Mouse (Mus musculus): Measurements from ENCODE around the gene Ralgps1. TPM values are rescaled to one million over a fixed set of nuclear protein-coding genes. Genes with fewer than 3 reads are reported as not detected.

The Ralgps1 gene
- total and polyA plus RNA-seq, 3 experiments = 0.62 to 2.1 (median 1.5) TPM

DNA sequence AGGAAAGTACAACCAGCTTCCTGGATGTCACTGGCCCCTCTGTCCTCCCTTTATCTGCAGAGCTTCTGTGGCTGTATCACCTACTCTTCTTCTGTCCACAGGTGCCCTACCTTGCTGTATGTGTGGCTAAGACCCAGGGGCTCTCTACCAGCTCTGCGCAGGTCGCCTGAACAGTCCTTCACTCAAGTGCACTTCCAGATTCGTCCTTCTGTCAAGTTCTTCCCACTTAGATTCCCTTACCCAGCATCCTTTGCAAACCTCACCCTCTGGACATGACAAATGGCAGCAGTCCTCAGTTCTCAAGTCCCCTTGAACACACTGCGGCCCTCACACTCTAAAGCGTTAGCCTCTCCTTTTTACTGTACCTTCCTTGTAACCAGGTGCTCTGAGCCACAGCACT lies 89.5 kb downstream of the Ralgps1 start:
- TF ChIP-seq USF2 (conservative IDR thresholded peaks at IDR 0.05; ENCODE audit: low read depth, low read length) (no peak), USF1 (IDR thresholded peaks at IDR 0.05; ENCODE audit: low read depth, low read length) (no peak), PAX5 (IDR thresholded peaks at IDR 0.05; ENCODE audit: low read length) (no peak), CHD1 (IDR thresholded peaks at IDR 0.05; ENCODE audit: low read depth, low read length) (no peak), MAFK (IDR thresholded peaks at IDR 0.05; ENCODE audit: insufficient replicate concordance, low read length) (no peak), BHLHE40 (IDR thresholded peaks at IDR 0.05; ENCODE audit: low read depth, low read length) (no peak), CHD2 (IDR thresholded peaks at IDR 0.05; ENCODE audit: low read length) (no peak)
- H3K9me3 ChIP-seq (replicated peaks; ENCODE audit: low read length) = no peaks in the 10 kb centered on the region
- no peaks in the 10 kb centered on the region for H3K4me1 ChIP-seq (ENCODE audit: control insufficient read depth in 1 of 2, insufficient read depth in 2 of 2)
- dilution Hi-C loops (cut with MboI; ENCODE audit: extremely low pct_ligation_motif_present, extremely low pct_unique_long_range_greater_than_20kb, low sequenced_read_pairs) = no loop called here
- no peak overlapping the region for H3K4me3 ChIP-seq (replicated peaks in 1 of 3; ENCODE audit: low read depth in 2 of 3, low read length in 2 of 3, poor library complexity in 1 of 3)
- DNase-seq (ENCODE audit: extremely low read depth) = no peak
- H3K27me3 ChIP-seq (replicated peaks) = no peaks in the 10 kb centered on the region
- H3K27ac ChIP-seq (ENCODE audit: insufficient read depth, low read depth) = no peak overlapping the region
- H3K4me2 ChIP-seq (ENCODE audit: insufficient read depth, low read depth, poor library complexity, severe bottlenecking) = no peak overlapping the region
- peaks cover 0 to 8% of the 10 kb centered on the region in 2 experiments for H3K36me3 ChIP-seq (replicated peaks in 1 of 2; ENCODE audit: control insufficient read depth in 1 of 2, insufficient read depth in 1 of 2, low read length in 1 of 2)
- H3K9ac ChIP-seq (ENCODE audit: insufficient read depth, low read depth) = no peak overlapping the region
- in situ Hi-C loops (cut with MboI; ENCODE audit: low pct_ligation_motif_present, low pct_unique_long_range_greater_than_20kb, low sequenced_read_pairs) = no loop called here
- no peaks in the 10 kb centered on the region for H3K79me2 ChIP-seq (replicated peaks; ENCODE audit: control insufficient read depth, extremely low read depth, insufficient read depth, poor library complexity, severe bottlenecking)

DNA sequence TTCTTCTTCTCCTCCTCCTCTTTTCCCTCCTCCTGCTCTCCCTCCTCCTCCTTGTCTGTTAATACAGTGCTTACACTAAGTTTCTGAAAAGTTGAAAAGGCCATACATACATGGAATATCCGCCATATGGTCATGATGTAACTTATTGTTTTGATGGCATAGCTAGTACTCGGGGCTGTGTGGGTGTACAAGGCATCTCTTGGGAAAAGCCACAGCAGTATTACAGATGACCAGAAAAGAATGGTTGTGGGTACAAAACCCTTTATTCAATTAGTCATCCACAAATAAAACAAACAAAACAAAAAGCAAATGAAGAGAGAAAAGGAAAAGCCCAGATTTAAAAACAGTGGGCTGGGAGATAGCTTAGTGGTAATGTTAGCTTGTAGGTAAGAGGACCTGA lies 90.8 kb downstream of the Ralgps1 start:
- dilution Hi-C loops (cut with MboI; ENCODE audit: extremely low pct_ligation_motif_present, extremely low pct_unique_long_range_greater_than_20kb, low sequenced_read_pairs) (no loop called here), in situ Hi-C loops (cut with MboI; ENCODE audit: low pct_ligation_motif_present, low pct_unique_long_range_greater_than_20kb, low sequenced_read_pairs) (no loop called here)
- H3K9ac ChIP-seq (ENCODE audit: insufficient read depth, low read depth) = no peak overlapping the region
- H3K4me1 ChIP-seq (ENCODE audit: control insufficient read depth in 1 of 2, insufficient read depth in 2 of 2) = no peaks in the 10 kb centered on the region
- TF ChIP-seq KAT2A (IDR thresholded peaks at IDR 0.05; ENCODE audit: insufficient replicate concordance, low read length) (no peak), MAZ (IDR thresholded peaks at IDR 0.05; ENCODE audit: low read depth, low read length) (no peak), ZC3H11A (IDR thresholded peaks at IDR 0.05; ENCODE audit: low read depth, low read length) (no peak), ZNF384 (IDR thresholded peaks at IDR 0.05; ENCODE audit: low read depth, low read length) (no peak), ZKSCAN1 (IDR thresholded peaks at IDR 0.05; ENCODE audit: borderline replicate concordance, low read depth, low read length) (no peak), TBP (conservative IDR thresholded peaks at IDR 0.05; ENCODE audit: low read depth, low read length) (no peak), JUN (IDR thresholded peaks at IDR 0.05; ENCODE audit: insufficient read depth, low read depth, low read length) (no peak), NELFE (IDR thresholded peaks at IDR 0.05; ENCODE audit: low read depth, low read length) (no peak), HCFC1 (IDR thresholded peaks at IDR 0.05; ENCODE audit: low read depth, low read length) (no peak), SIN3A (IDR thresholded peaks at IDR 0.05; ENCODE audit: low read length) (no peak), POLR2A (IDR thresholded peaks at IDR 0.05; ENCODE audit: low read depth, low read length) (no peak), IRF4 (IDR thresholded peaks at IDR 0.05; ENCODE audit: low read depth, low read length) (no peak), NRF1 (IDR thresholded peaks at IDR 0.05; ENCODE audit: low read depth, low read length) (no peak), ETS1 (conservative IDR thresholded peaks at IDR 0.05; ENCODE audit: low read depth, low read length) (no peak), PAX5 (IDR thresholded peaks at IDR 0.05; ENCODE audit: low read length) (no peak), TCF12 (IDR thresholded peaks at IDR 0.05; ENCODE audit: low read depth, low read length) (no peak), UBTF (IDR thresholded peaks at IDR 0.05; ENCODE audit: low read depth, low read length) (no peak), POLR2AphosphoS2 (IDR thresholded peaks at IDR 0.05; ENCODE audit: low read depth, low read length) (no peak), MAX (IDR thresholded peaks at IDR 0.05; ENCODE audit: low read length) (no peak), MEF2A (IDR thresholded peaks at IDR 0.05; ENCODE audit: borderline replicate concordance, low read depth, low read length) (no peak)
- H3K9me3 ChIP-seq (replicated peaks; ENCODE audit: low read length) = no peaks in the 10 kb centered on the region
- peaks cover 0 to 8% of the 10 kb centered on the region in 2 experiments for H3K36me3 ChIP-seq (replicated peaks in 1 of 2; ENCODE audit: control insufficient read depth in 1 of 2, insufficient read depth in 1 of 2, low read length in 1 of 2)
- no peak overlapping the region for H3K4me2 ChIP-seq (ENCODE audit: insufficient read depth, low read depth, poor library complexity, severe bottlenecking)
- no peaks in the 10 kb centered on the region for H3K27me3 ChIP-seq (replicated peaks)
- H3K27ac ChIP-seq (ENCODE audit: insufficient read depth, low read depth) = no peak overlapping the region
- H3K4me3 ChIP-seq (replicated peaks in 1 of 3; ENCODE audit: low read depth in 2 of 3, low read length in 2 of 3, poor library complexity in 1 of 3) = no peak overlapping the region
- H3K79me2 ChIP-seq (replicated peaks; ENCODE audit: control insufficient read depth, extremely low read depth, insufficient read depth, poor library complexity, severe bottlenecking) = no peaks in the 10 kb centered on the region
- no peak for DNase-seq (ENCODE audit: extremely low read depth)

All from CH12.LX (cell line).